Mouse (Mus musculus) midbrain, postnatal 0 days (tissue): ENCODE results near the gene Plgrkt. TPM values are rescaled to one million over a fixed set of nuclear protein-coding genes. Genes with fewer than 3 reads are reported as not detected.
A peak's percentile ranks its signal among the peaks of the same experiment; 100 is the strongest.
"Not testable (repeated sequence)": the region's sequence is repeated elsewhere in the genome, so short reads cannot be mapped to it uniquely, and the experiment has no call there.

ENCODE experiments used
- ATAC-seq: fragments of 200-750 bp; cut with Nextera tagmentation; 2 replicates; pipeline ENCODE4 v1.8.0; 2017; ENCODE audit warnings: moderate number of reproducible peaks, mild to moderate bottlenecking, moderate TSS enrichment, moderate library complexity; ENCODE audit not compliant: low FRiP score
- DNase-seq: peaks from one replicate; pipeline ENCODE4 v3.0.0-alpha.2; 2015; ENCODE audit warnings: low spot score
- H3K27ac ChIP-seq: fragments of 300-500 bp; sonication (generic); 2 replicates; pipeline ENCODE4 v1.5.1; 2014; ENCODE audit warnings: low read depth, mild to moderate bottlenecking, low read length, mixed read lengths
- H3K27me3 ChIP-seq: fragments of 300-500 bp; sonication (generic); 2 replicates; pipeline ENCODE4 v1.6.1; 2014; ENCODE audit warnings: low read length, control low read depth, mixed read lengths; ENCODE audit not compliant: insufficient read depth
- H3K36me3 ChIP-seq: fragments of 300-500 bp; sonication (generic); 2 replicates; pipeline ENCODE4 v1.6.1; 2014; ENCODE audit warnings: low read length, control low read depth, mixed read lengths; ENCODE audit not compliant: insufficient read depth
- H3K4me1 ChIP-seq: fragments of 300-500 bp; sonication (generic); 2 replicates; pipeline ENCODE4 v1.6.1; 2014; ENCODE audit warnings: mild to moderate bottlenecking, control low read depth, antibody characterized with exemption, low read length, mixed read lengths; ENCODE audit not compliant: insufficient read depth
- H3K4me2 ChIP-seq: fragments of 300-500 bp; sonication (generic); 2 replicates; pipeline ENCODE4 v1.6.1; 2014; ENCODE audit warnings: low read depth, mild to moderate bottlenecking, low read length, mixed read lengths; ENCODE audit not compliant: poor library complexity, severe bottlenecking
- H3K4me3 ChIP-seq: fragments of 300-500 bp; sonication (generic); 2 replicates; pipeline ENCODE4 v1.5.1; 2014; ENCODE audit warnings: low read depth, mild to moderate bottlenecking, low read length, moderate library complexity
- H3K9ac ChIP-seq: fragments of 300-500 bp; sonication (generic); replicated peaks from 2 replicates; pipeline ENCODE4 v1.6.1; 2014; ENCODE audit warnings: mild to moderate bottlenecking, low read length, moderate library complexity, mixed read lengths; ENCODE audit not compliant: poor library complexity, severe bottlenecking
- H3K9me3 ChIP-seq: fragments of 300-500 bp; sonication (generic); 2 replicates; pipeline ENCODE4 v1.6.1; 2016; ENCODE audit warnings: low read length, control low read depth
- CTCF ChIP-seq: IDR thresholded peaks from 2 replicates; pipeline ENCODE4 v1.5.1; 2016; ENCODE audit warnings: antibody characterized with exemption, mild to moderate bottlenecking
- whole genome bisulfite sequencing: fragments of 180-500 bp; shearing (Covaris S2); extraction: QIAGEN DNeasy Blood & Tissue Kit; methylation state at CpG from one replicate; pipeline ENCODE4 v1.1.7; 2014; 5-methylcytosine and 5-hydroxymethylcytosine counted together
- polyA plus RNA-seq: library from polyadenylated mRNA; unstranded; fragments of >200 nt; fragmentation: Nextera tagmentation; extraction: Ambion mirVana; gene quantifications from 2 replicates; pipeline ENCODE4 v1.2.1, GENCODE M21; 2015
- total RNA-seq: library from RNA; depleted of rRNA; stranded (reverse); fragments of >200 nt; gene quantifications from 2 replicates; pipeline ENCODE4 v1.2.3, GENCODE M21; 2014; rRNA removed

The Plgrkt gene
- total RNA-seq (25.9 and 26.4 TPM in 2 replicates), polyA plus RNA-seq (61.9 and 63.5 TPM in 2 replicates)

DNA sequence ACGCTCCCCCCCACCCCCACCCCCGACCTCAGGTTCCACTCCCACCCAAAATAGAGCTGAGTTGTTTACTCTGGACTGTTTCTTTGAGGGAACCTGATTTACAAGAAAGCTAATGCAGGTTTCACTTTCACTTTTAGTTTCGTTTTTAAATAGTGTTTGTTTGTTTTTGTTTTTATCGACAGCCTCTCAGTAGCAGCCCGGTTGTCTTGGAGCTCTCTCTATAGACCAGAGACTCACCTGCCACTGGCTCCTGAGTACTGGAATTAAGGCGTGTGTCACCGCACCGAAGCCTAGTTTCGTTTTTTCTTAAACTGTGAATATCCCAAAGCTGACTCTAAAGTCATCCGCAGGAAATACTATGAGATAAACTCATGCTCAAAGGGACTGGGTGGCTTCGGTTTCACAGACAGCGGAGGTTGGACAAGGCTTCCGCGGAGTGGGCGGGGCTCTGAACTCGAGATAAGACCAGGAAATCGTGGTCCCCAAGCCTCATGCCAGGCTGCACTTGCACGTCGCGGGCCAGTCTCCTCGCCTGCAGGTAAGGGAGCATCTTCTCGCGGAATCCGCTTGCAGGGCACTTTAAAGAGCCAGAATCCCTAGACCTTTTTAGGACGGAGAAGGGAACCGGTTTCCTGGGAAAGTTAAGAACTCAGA is at the start of gene Plgrkt, which contains the start of gene Cd274:
Gene Plgrkt (minus strand): TSS at position 422 of the 654 bp plus-strand sequence.
Gene Cd274 (plus strand): TSS at position 487 of the 654 bp plus-strand sequence.
- ATAC-seq (no peak), DNase-seq (peak; percentile 56)
- H3K36me3 ChIP-seq: no peaks in the 10 kb centered on the region
- TF ChIP-seq CTCF: no peak
- no peak within 1 kb of the TSS for H3K27ac ChIP-seq
- WGBS: 4% methylated on average over 26 of the region's 26 CpGs
- H3K27me3 ChIP-seq: no peaks in the 10 kb centered on the region
- no peaks in the 10 kb centered on the region for H3K9me3 ChIP-seq
- H3K4me1 ChIP-seq: no peaks in the 10 kb centered on the region; the same call in 1 of the 2 replicates
- peak within 1 kb of the TSS; percentile 34 for H3K9ac ChIP-seq
- peak within 1 kb of the TSS; percentile 47 for H3K4me3 ChIP-seq
- H3K4me2 ChIP-seq: peak within 1 kb of the TSS; percentile 75

DNA sequence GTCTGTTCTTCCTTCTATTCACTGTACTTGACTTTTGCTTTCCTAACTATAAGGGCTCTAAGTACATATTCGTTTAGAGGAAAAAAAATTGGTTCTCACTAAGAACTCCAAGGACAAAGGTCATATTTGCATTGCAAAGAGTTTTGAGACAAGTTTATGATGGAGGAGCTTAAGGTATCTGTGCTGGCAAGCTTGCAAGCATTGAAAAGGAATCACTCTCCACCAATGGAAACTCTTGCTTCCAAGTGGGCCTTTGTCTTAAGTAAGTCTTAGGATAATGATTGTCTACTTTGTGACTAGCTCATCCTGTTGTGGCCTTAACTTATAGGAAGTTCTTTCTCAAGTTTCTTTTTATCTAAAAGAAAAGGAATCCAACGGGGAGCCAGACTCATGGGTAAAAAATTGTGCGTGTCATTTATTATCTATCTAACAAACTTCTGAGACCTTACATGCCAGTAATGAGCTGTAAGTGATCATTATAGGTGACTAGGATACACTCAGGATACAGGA is 49.3 kb upstream of the Plgrkt start:
- ATAC-seq: no peak
- no peak overlapping the region for H3K9ac ChIP-seq
- H3K4me3 ChIP-seq: no peak overlapping the region
- WGBS: 79% methylated on average over 3 of the region's 3 CpGs
- H3K9me3 ChIP-seq: no peaks in the 10 kb centered on the region
- H3K27ac ChIP-seq: no peak overlapping the region
- H3K27me3 ChIP-seq: no peaks in the 10 kb centered on the region
- no peak for DNase-seq
- no peak overlapping the region for H3K4me2 ChIP-seq
- no peaks in the 10 kb centered on the region for H3K36me3 ChIP-seq
- no peaks in the 10 kb centered on the region for H3K4me1 ChIP-seq
- TF ChIP-seq CTCF: no peak

DNA sequence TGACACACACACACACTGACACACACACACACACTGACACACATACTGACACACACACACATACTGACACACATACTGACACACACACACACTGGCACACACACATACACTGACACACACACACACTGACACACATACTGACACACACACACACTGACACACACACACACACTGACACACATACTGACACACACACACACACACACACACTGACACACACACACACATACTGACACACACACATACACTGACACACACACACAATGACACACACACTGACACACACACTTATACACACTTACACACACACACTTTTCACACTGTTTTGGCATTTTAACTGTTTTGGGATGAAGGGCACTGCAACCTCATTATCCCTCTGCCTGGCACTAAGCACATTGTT is 47.7 kb upstream of the Plgrkt start:
- H3K4me2 ChIP-seq, H3K36me3 ChIP-seq, DNase-seq, H3K4me3 ChIP-seq, H3K9me3 ChIP-seq, H3K4me1 ChIP-seq, H3K9ac ChIP-seq, ATAC-seq, H3K27me3 ChIP-seq, H3K27ac ChIP-seq: not testable (repeated sequence)

DNA sequence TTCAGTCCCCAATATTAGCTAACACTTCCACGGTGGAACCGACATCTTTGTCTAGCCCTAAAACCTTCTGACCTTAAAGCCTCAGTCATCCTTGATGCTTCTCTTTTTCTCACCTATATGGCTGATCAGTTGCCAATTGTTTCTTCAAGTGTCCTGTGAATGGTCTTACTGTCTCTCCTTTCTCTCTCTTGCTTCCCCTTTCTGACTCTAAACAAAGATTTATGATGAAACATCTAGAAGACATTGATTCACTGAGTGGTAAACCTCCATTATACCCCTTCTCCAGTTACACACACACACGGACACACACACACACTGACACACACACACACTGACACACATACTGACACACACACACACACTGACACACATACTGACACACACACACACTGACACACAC is 47.3 kb upstream of the Plgrkt start:
- Histone ChIP-seq H3K36me3 (no peaks in the 10 kb centered on the region), H3K4me2 (no peak overlapping the region), H3K4me1 (no peaks in the 10 kb centered on the region), H3K9ac (no peak overlapping the region), H3K27ac (no peak overlapping the region), H3K4me3 (no peak overlapping the region), H3K27me3 (no peaks in the 10 kb centered on the region), H3K9me3 (no peaks in the 10 kb centered on the region)
- no peak for TF ChIP-seq CTCF
- WGBS: 87% methylated on average over 3 of the region's 3 CpGs
- no peak for ATAC-seq
- no peak for DNase-seq

DNA sequence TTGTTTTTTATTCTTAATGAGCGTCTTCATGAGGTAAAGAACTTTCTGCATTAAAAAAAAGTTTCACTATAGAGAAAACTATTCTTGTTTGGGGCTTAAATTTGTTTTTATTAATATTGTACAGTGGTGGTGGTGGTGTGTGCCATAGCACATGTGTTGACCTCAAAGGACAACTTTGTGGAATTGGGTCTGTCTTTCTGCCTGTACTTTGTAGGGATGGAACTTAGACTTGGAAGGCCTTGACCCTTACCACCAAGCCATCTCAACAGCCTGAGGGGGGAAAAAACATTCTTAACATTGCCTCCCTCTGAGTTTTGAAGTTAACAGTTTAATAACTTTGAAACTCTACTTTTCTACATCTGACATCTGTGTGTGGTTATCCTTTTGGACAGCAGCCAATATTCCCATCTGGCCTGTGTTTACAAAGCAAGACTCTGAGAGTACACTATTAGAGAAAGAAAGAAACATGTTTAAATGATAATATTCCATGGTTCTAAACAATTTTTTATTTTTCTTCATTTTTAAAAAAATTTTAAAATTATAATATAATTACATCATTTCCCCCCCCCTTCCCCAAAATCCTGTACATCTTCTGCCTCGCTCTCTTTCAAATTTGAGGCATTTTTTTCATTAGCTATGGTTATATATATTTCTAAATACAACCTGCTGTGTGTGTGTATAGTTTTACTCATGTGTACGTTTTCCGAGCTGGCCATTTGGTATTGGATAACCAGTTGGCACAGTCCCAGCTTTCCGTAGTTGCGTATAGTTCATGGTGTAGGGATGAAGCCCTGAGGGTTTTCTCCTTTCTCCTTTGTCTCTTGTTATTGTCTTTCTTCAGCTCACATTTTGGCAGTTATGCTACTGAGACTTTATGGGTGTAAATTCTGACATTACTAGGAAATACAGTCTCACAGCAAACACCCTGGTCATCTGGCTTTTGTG is 45.6 kb upstream of the Plgrkt start:
- Histone ChIP-seq H3K9me3 (no peaks in the 10 kb centered on the region), H3K4me2 (no peak overlapping the region), H3K4me1 (no peaks in the 10 kb centered on the region), H3K4me3 (no peak overlapping the region), H3K36me3 (no peaks in the 10 kb centered on the region), H3K27me3 (no peaks in the 10 kb centered on the region), H3K27ac (no peak overlapping the region), H3K9ac (no peak overlapping the region)
- WGBS: 76% methylated on average over 6 of the region's 6 CpGs
- DNase-seq: peak; percentile 38
- no peak for ATAC-seq
- TF ChIP-seq CTCF: no peak
